Mouse (Mus musculus) heart, adult 2 months (tissue): ENCODE measurements around the gene Aqp12. TPM values are rescaled to one million over a fixed set of nuclear protein-coding genes. Genes with fewer than 3 reads are reported as not detected.

ENCODE experiments used
- DNase-seq, 2 experiments: peaks; one replicate each; pipeline ENCODE4 v3.0.0; 2021
- H3K27ac ChIP-seq: fragments of 200-600 bp; 2 replicates; pipeline ENCODE4 v1.8.1; 2022
- H3K27me3 ChIP-seq: fragments of 200-500 bp; 2 replicates; pipeline ENCODE4 v1.6.1; 2012; ENCODE audit warnings: mild to moderate bottlenecking, low read length, inconsistent platforms, mixed read lengths; ENCODE audit not compliant: control insufficient read depth, insufficient read depth
- H3K36me3 ChIP-seq: fragments of 200-500 bp; 2 replicates; pipeline ENCODE4 v1.6.1; 2012; ENCODE audit warnings: low read length, inconsistent platforms; ENCODE audit not compliant: control insufficient read depth, insufficient read depth
- H3K4me1 ChIP-seq: fragments of 200-500 bp; 2 replicates; pipeline ENCODE4 v1.6.1; 2011; ENCODE audit warnings: low read length; ENCODE audit not compliant: control insufficient read depth, insufficient read depth
- H3K4me3 ChIP-seq: fragments of 200-600 bp; 2 replicates; pipeline ENCODE4 v1.8.1; 2022
- H3K79me2 ChIP-seq: fragments of 200-500 bp; replicated peaks from 2 replicates; pipeline ENCODE4 v1.6.1; 2012; ENCODE audit warnings: mild to moderate bottlenecking, inconsistent platforms, low read length, moderate library complexity, mixed read lengths; ENCODE audit not compliant: control insufficient read depth, insufficient read depth
- H3K9ac ChIP-seq: fragments of 200-500 bp; 2 replicates; pipeline ENCODE4 v1.6.1; 2012; ENCODE audit warnings: low read depth, mild to moderate bottlenecking, control low read depth, inconsistent platforms, low read length, mixed read lengths
- CTCF ChIP-seq: fragments of 200-600 bp; IDR thresholded peaks from 2 replicates; pipeline ENCODE4 v1.8.1; 2022; ENCODE audit warnings: antibody characterized with exemption, mild to moderate bottlenecking, moderate library complexity
- EP300 ChIP-seq: fragments of 200-500 bp; IDR thresholded peaks from 2 replicates; pipeline ENCODE4 v1.6.1; 2011; ENCODE audit warnings: low read depth, low read length, control low read depth; ENCODE audit not compliant: insufficient read depth
- POLR2A ChIP-seq: fragments of 200-500 bp; IDR thresholded peaks from 2 replicates; pipeline ENCODE4 v1.6.1; 2011; ENCODE audit warnings: mild to moderate bottlenecking, low read depth, low read length, control low read depth; ENCODE audit not compliant: insufficient read depth
- whole genome bisulfite sequencing: fragments of 180-500 bp; shearing (Covaris S2); methylation state at CpG from one replicate; pipeline ENCODE4 v1.1.7; 2018; 5-methylcytosine and 5-hydroxymethylcytosine counted together
- intact Hi-C: fragments of 180-260 bp; cut with DNase I; formaldehyde crosslinking; loops from one replicate; pipeline ENCODE4 v1.15.1; 2025
- polyA plus RNA-seq: library from polyadenylated mRNA; depleted of rRNA; stranded (reverse); fragments of >200 nt; gene quantifications from 2 replicates; pipeline ENCODE4 v1.2.3, GENCODE M21; 2012
- total RNA-seq, 2 experiments: library from RNA; stranded (reverse); gene quantifications; 2 replicates each; pipeline ENCODE4 v1.2.3; 2021

Gene Aqp12
- total and polyA plus RNA-seq, 3 experiments: not detected

DNA sequence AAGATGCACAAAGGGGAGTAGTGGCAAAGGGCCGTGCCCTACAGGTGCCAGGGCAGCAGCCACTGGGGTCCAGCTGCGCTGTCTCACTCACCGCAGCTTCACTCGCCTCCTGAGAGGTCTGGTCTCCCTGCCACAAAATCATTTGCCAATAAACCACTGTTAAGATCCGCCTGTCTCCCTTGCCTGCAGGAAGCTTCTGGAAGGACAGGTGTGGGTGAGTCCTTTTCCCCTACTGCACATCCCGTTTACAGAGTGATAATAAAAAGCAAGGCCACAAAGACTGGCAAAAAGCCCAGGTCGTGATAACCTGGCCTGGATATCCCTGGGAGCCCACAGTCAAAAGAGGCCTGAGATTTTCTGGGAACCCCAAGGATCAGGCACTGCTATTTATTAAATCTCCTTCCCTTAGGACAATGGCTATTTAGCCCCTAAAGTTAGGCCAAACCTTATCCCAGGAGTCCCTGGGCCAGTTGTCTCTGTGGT is 6.0 kb downstream of the Aqp12 start:
- H3K4me3 ChIP-seq: no peak overlapping the region
- no peak for TF ChIP-seq POLR2A
- TF ChIP-seq CTCF: no peak
- TF ChIP-seq EP300: no peak
- H3K27ac ChIP-seq: peak overlapping the region; percentile 38
- WGBS: 54% methylated on average over 7 of the region's 7 CpGs
- no peaks in the 10 kb centered on the region for H3K27me3 ChIP-seq
- H3K4me1 ChIP-seq: peaks cover 1% of the 10 kb centered on the region; the same call in 1 of the 2 replicates
- no peak overlapping the region for H3K9ac ChIP-seq
- intact Hi-C loops: loop anchor here (1.0 to 5.0 kb wide), 2 partner anchors 54 to 60 kb away; no protein-coding TSS in a partner anchor
- H3K36me3 ChIP-seq: no peaks in the 10 kb centered on the region
- DNase-seq: peak in 1 of 2 experiments; percentile 21
- H3K79me2 ChIP-seq: no peaks in the 10 kb centered on the region

DNA sequence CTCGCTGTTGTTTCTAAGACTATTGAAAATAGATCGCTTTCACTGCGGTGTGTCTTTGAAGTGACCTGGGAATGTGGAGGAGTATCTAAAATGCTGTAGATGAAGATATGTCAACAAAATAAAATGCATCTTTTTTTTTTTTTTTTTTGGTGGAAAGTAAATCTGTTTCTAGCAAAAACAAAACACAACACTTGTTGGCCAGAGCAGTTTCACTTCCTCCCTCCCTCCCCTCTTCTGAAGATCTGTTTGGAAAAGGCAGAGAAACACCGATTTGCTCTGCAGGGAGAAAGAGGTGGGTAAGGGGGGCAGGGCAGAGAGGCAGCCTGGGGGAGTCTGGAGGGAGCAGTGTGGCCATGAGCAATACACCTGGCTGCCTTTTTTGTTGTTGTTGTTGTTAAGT is 7.2 kb downstream of the Aqp12 start:
- no peak overlapping the region for H3K4me3 ChIP-seq
- H3K36me3 ChIP-seq: no peaks in the 10 kb centered on the region
- no peak for DNase-seq
- no peaks in the 10 kb centered on the region for H3K27me3 ChIP-seq
- intact Hi-C loops: loop anchor here (5.0 kb wide), 1 partner anchor 59 kb away; no protein-coding TSS in a partner anchor
- no peak overlapping the region for H3K27ac ChIP-seq
- H3K79me2 ChIP-seq: no peaks in the 10 kb centered on the region
- no peak for TF ChIP-seq POLR2A
- TF ChIP-seq CTCF: no peak
- no peak for TF ChIP-seq EP300
- no peak overlapping the region for H3K9ac ChIP-seq
- 79% methylated on average over 4 of the region's 4 CpGs for WGBS
- peaks cover 1% of the 10 kb centered on the region; the same call in 1 of the 2 replicates for H3K4me1 ChIP-seq

DNA sequence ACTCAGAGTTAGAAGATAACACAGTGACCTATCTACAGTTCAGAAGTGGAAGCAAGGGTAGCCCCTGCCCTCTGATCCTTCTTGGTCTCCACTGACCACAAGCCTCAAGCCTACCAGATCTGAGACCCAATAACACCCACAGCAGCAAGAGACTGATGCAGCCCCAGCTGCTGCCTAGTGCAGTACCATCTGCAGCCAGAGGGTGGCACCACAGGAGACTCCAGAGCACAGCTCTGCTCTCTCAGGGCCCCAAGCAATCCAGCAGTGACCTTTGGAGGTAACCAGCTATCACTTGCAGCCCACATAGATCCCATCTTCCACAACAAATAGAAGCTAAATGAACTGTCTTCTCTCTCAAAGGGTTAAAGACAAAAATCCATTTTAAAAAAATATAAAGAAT is 8.3 kb downstream of the Aqp12 start:
- H3K27ac ChIP-seq: no peak overlapping the region
- H3K79me2 ChIP-seq: no peaks in the 10 kb centered on the region
- intact Hi-C loops: loop anchor here (5.0 kb wide), 1 partner anchor 58 kb away; no protein-coding TSS in a partner anchor

DNA sequence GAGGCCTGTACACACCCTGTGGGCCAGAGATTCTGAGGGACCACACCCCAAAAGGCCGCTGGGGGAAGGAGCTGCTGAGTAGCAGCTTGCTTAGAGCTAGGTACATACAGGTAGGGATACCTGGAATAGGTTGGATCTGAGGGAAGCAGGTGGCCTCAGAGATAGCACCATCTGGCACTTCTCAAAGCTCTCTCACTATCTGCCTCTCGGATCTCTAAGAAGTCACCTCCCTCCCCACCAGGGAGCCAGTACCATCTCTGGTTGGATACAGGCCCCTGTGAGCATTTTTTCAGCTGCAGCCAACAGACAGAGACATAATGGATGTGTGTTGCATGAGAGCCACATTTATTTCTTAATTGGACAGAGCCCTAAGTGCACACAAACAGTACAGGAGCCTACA is 9.0 kb downstream of the Aqp12 start:
- DNase-seq: no peak
- no peak for TF ChIP-seq EP300
- no peak for TF ChIP-seq CTCF
- TF ChIP-seq POLR2A: no peak
- H3K27ac ChIP-seq: no peak overlapping the region
- no peaks in the 10 kb centered on the region for H3K79me2 ChIP-seq
- WGBS: 71% methylated on average over 2 of the region's 2 CpGs
- H3K4me3 ChIP-seq: no peak overlapping the region
- no peak overlapping the region for H3K9ac ChIP-seq
- no peaks in the 10 kb centered on the region for H3K36me3 ChIP-seq
- no peaks in the 10 kb centered on the region for H3K27me3 ChIP-seq
- intact Hi-C loops: no loop called here
- H3K4me1 ChIP-seq: peaks cover 1% of the 10 kb centered on the region; the same call in 1 of the 2 replicates

More for the DNA sequence above, 8.3 kb downstream of the Aqp12 start:
- H3K36me3 ChIP-seq: no peaks in the 10 kb centered on the region
- H3K4me1 ChIP-seq: peaks cover 1% of the 10 kb centered on the region; the same call in 1 of the 2 replicates
- no peak overlapping the region for H3K4me3 ChIP-seq
- H3K9ac ChIP-seq: no peak overlapping the region
- DNase-seq: peak; percentile 63 to 83
- H3K27me3 ChIP-seq: no peaks in the 10 kb centered on the region
- no peak for TF ChIP-seq EP300
- TF ChIP-seq CTCF: peak; percentile 99; the same call in 1 of the 2 replicates

DNA sequence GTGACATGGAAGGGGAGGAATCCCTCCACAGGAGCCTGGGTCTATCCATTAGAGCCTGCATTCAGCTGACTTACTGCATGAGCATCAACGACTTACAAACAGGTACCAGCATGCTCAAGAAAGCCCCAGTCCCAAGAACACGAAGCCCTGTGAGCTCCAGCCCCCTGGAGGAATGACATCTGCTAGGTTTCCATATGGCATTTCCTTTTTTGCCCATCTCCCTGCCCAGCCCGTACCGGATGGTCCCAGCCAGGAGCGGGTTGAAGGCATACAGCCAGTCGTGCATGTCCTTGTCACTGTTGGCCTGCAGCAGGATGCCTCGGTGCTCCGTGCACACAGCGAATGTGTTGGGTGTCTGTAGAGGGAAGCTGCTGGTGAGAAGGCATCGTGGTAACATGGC is 12.6 kb downstream of the Aqp12 start:
- Histone ChIP-seq H3K9ac (no peak overlapping the region), H3K4me1 (no peaks in the 10 kb centered on the region), H3K27ac (no peak overlapping the region), H3K27me3 (no peaks in the 10 kb centered on the region), H3K79me2 (no peaks in the 10 kb centered on the region), H3K36me3 (no peaks in the 10 kb centered on the region), H3K4me3 (no peak overlapping the region)
- intact Hi-C loops: no loop called here
- no peak for TF ChIP-seq POLR2A
- TF ChIP-seq CTCF: no peak
- TF ChIP-seq EP300: no peak
- no peak for DNase-seq
- WGBS: 81% methylated on average over 10 of the region's 10 CpGs

DNA sequence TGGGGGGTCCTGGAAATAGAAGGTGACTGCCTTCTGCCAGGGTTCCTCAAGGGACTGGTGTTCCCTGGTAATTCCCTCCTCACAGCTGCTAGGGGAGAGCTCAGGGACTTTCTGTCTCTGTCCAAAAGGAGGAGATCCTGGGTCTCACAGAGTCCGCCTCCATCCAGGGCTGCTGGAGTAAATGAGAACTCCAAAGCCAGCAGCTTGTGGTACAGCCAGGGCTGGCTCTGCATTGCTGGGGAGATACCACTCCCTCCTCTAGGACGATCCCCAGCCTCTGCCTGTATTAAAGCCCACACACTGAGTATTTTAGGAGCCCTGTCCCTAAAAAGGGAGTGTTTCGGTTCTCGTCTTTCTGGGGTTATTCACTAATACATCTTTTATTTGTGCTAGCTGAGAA is 14.5 kb downstream of the Aqp12 start:
- Histone ChIP-seq H3K79me2 (no peaks in the 10 kb centered on the region), H3K9ac (no peak overlapping the region), H3K27ac (no peak overlapping the region), H3K36me3 (no peaks in the 10 kb centered on the region), H3K27me3 (no peaks in the 10 kb centered on the region), H3K4me1 (no peaks in the 10 kb centered on the region), H3K4me3 (no peak overlapping the region)
- WGBS: 79% methylated on average over 4 of the region's 4 CpGs
- TF ChIP-seq POLR2A (no peak), EP300 (no peak), CTCF (no peak)
- intact Hi-C loops: no loop called here
- no peak for DNase-seq
